Mouse (Mus musculus) liver, embryonic 14.5 days (tissue): ENCODE data around the gene Arhgap44. TPM values are rescaled to one million over a fixed set of nuclear protein-coding genes. Genes with fewer than 3 reads are reported as not detected.
A peak's percentile ranks its signal among the peaks of the same experiment; 100 is the strongest.

ENCODE experiments used
- ATAC-seq: fragments of 200-750 bp; cut with Nextera tagmentation; 2 replicates; pipeline ENCODE4 v1.8.0; 2017; ENCODE audit warnings: moderate number of reproducible peaks, mild to moderate bottlenecking, moderate library complexity; ENCODE audit not compliant: insufficient read depth
- DNase-seq, 3 experiments: peaks; one replicate each; pipeline ENCODE4 v3.0.0-alpha.2; 2012 to 2013; ENCODE audit warnings: low read depth in 3 of 3, low spot score in 3 of 3
- H3K27ac ChIP-seq: fragments of 300-500 bp; sonication (generic); 2 replicates; pipeline ENCODE4 v1.5.1; 2014; ENCODE audit warnings: moderate library complexity, mild to moderate bottlenecking, control low read depth, inconsistent platforms
- H3K27me3 ChIP-seq: fragments of 300-500 bp; sonication (generic); 2 replicates; pipeline ENCODE4 v1.6.1; 2014; ENCODE audit warnings: mild to moderate bottlenecking, low read length, moderate library complexity; ENCODE audit not compliant: control insufficient read depth, insufficient read depth
- H3K36me3 ChIP-seq: fragments of 300-500 bp; sonication (generic); replicated peaks from 2 replicates; pipeline ENCODE4 v1.6.1; 2014; ENCODE audit warnings: low read depth; ENCODE audit not compliant: control insufficient read depth, insufficient read depth
- H3K4me1 ChIP-seq, 2 experiments: fragments of 200-500 bp in 1 of 2; fragments of 300-500 bp in 1 of 2; sonication (generic) in 1 of 2; replicated peaks; 2 replicates each; pipeline ENCODE4 v1.6.1; 2012 to 2014; ENCODE audit warnings: antibody characterized with exemption in 1 of 2, inconsistent platforms in 1 of 2, low read length in 1 of 2; ENCODE audit not compliant: control insufficient read depth in 2 of 2, insufficient read depth in 2 of 2
- H3K4me2 ChIP-seq: fragments of 300-500 bp; sonication (generic); 2 replicates; pipeline ENCODE4 v1.6.1; 2014; ENCODE audit warnings: low read depth, mild to moderate bottlenecking, control low read depth, moderate library complexity
- H3K4me3 ChIP-seq, 2 experiments: fragments of 200-500 bp in 1 of 2; fragments of 300-500 bp in 1 of 2; sonication (generic) in 1 of 2; 2 replicates each; pipeline ENCODE4 v1.5.1; 2012 to 2014; ENCODE audit warnings: low read depth in 2 of 2, low read length in 2 of 2, mild to moderate bottlenecking in 2 of 2, control low read depth in 1 of 2, inconsistent platforms in 1 of 2, moderate library complexity in 1 of 2; ENCODE audit not compliant: insufficient read depth in 1 of 2
- H3K9ac ChIP-seq: fragments of 300-500 bp; sonication (generic); replicated peaks from 2 replicates; pipeline ENCODE4 v1.6.1; 2014; ENCODE audit warnings: mild to moderate bottlenecking, control low read depth, moderate library complexity
- H3K9me3 ChIP-seq: fragments of 300-500 bp; sonication (generic); 2 replicates; pipeline ENCODE4 v1.6.1; 2016; ENCODE audit warnings: low read length, mixed read lengths; ENCODE audit not compliant: control insufficient read depth
- CTCF ChIP-seq: IDR thresholded peaks from 2 replicates; pipeline ENCODE4 v1.5.1; 2016; ENCODE audit warnings: antibody characterized with exemption, low read depth, control low read depth
- EP300 ChIP-seq: IDR thresholded peaks from 2 replicates; pipeline ENCODE4 v1.6.1; 2016; ENCODE audit warnings: antibody characterized with exemption, low read depth
- WGBS: fragments of 180-500 bp; shearing (Covaris S2); extraction: QIAGEN DNeasy Blood & Tissue Kit; methylation state at CpG from one replicate; pipeline ENCODE4 v1.1.7; 2014; ENCODE audit not compliant: insufficient replicate concordance; 5-methylcytosine and 5-hydroxymethylcytosine counted together
- polyA plus RNA-seq, 2 experiments: library from polyadenylated mRNA; depleted of rRNA in 1 of 2; stranded (reverse) in 1 of 2; unstranded in 1 of 2; fragments of >200 nt; fragmentation: Nextera tagmentation in 1 of 2; extraction: Ambion mirVana in 1 of 2; gene quantifications; 2 replicates each; pipeline versions ENCODE4 v1.2.1 to v1.2.3; 2012 to 2014

The Arhgap44 gene
- polyA plus RNA-seq, 2 experiments: 0.44 to 0.55 TPM

- Histone ChIP-seq H3K9me3 (no peaks in the 10 kb centered on the region), H3K4me2 (no peak overlapping the region), H3K27ac (no peak overlapping the region), H3K9ac (no peak overlapping the region), H3K4me1 (no peaks in the 10 kb centered on the region), H3K27me3 (no peaks in the 10 kb centered on the region), H3K36me3 (no peaks in the 10 kb centered on the region), H3K4me3 (no peak overlapping the region)
- TF ChIP-seq CTCF (no peak), EP300 (no peak)
- DNase-seq (no peak), ATAC-seq (no peak)
- WGBS: 67% methylated on average over 1 of the region's 1 CpGs
Observed at GRCm38 (mm10) chr11:65185114-65185513, 22.4 kb upstream of the Arhgap44 start.

GRCm38 (mm10) chr11:65170121-65170750, 7.5 kb upstream of the Arhgap44 start:
- no peak for DNase-seq
- Histone ChIP-seq H3K36me3 (no peaks in the 10 kb centered on the region), H3K9ac (no peak overlapping the region), H3K4me1 (no peaks in the 10 kb centered on the region), H3K4me2 (no peak overlapping the region), H3K4me3 (no peak overlapping the region), H3K9me3 (no peaks in the 10 kb centered on the region), H3K27ac (no peak overlapping the region), H3K27me3 (no peaks in the 10 kb centered on the region)
- 52% methylated on average over 4 of the region's 4 CpGs for WGBS
- no peak for TF ChIP-seq CTCF
- TF ChIP-seq EP300: no peak
- no peak for ATAC-seq

GRCm38 (mm10) chr11:65161881-65162766, 637 bp downstream of the Arhgap44 start:
- H3K36me3 ChIP-seq: no peaks in the 10 kb centered on the region
- WGBS: 1% methylated on average over 48 of the region's 49 CpGs
- peak overlapping the region; percentile 60 for H3K4me2 ChIP-seq
- no peaks in the 10 kb centered on the region for H3K9me3 ChIP-seq
- peak overlapping the region; percentile 43 to 57 for H3K4me3 ChIP-seq
- ATAC-seq (no peak), DNase-seq (no peak)
- no peak overlapping the region; the same call in 1 of the 2 replicates for H3K9ac ChIP-seq
- no peak overlapping the region for H3K27ac ChIP-seq
- no peak for TF ChIP-seq EP300
- TF ChIP-seq CTCF: no peak
- peaks cover 13% of the 10 kb centered on the region for H3K27me3 ChIP-seq
- no peaks in the 10 kb centered on the region for H3K4me1 ChIP-seq

- H3K27me3 ChIP-seq: peaks cover 13% of the 10 kb centered on the region
- H3K36me3 ChIP-seq: no peaks in the 10 kb centered on the region
- ATAC-seq (no peak), DNase-seq (no peak)
- TF ChIP-seq EP300 (no peak), CTCF (no peak)
- no peak overlapping the region for H3K4me2 ChIP-seq
- H3K9me3 ChIP-seq: no peaks in the 10 kb centered on the region
- no peak overlapping the region for H3K4me3 ChIP-seq
- H3K27ac ChIP-seq: no peak overlapping the region
- H3K4me1 ChIP-seq: no peaks in the 10 kb centered on the region
- no peak overlapping the region for H3K9ac ChIP-seq
- WGBS: 47% methylated on average over 7 of the region's 7 CpGs
Observed at GRCm38 (mm10) chr11:65160991-65161880, 1.5 kb downstream of the Arhgap44 start.
